Mouse (Mus musculus): Measurements from ENCODE around the gene Gm8369.
"Not testable (repeated sequence)": the region's sequence is repeated elsewhere in the genome, so short reads cannot be mapped to it uniquely, and the experiment has no call there.

Gm8369 gene

GRCm38 (mm10) chr19:11516845-11517244 is 31.1 kb downstream of the Gm8369 start:
- no peak for DNase-seq

DNA sequence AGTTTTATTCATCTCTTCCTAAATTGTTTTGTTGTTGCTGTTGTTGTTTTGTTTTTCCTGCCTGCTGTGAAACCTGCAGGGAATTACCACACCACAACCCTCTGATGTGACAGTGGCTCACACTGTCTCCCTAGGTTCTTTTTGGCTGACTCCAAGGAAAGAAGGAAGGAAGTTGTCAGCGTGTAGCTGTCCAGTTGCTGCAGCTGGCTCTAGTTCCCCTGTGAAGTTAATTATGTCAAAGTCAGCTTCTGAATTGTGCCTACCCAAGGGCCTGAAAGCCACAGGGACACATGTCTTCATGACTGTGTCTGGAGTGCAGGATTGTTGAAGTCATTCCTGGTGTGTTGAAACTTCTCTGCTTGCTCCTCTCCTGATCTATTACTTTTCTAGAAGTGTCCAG is 31.6 kb downstream of the Gm8369 start:
- not testable (repeated sequence) for DNase-seq

DNA sequence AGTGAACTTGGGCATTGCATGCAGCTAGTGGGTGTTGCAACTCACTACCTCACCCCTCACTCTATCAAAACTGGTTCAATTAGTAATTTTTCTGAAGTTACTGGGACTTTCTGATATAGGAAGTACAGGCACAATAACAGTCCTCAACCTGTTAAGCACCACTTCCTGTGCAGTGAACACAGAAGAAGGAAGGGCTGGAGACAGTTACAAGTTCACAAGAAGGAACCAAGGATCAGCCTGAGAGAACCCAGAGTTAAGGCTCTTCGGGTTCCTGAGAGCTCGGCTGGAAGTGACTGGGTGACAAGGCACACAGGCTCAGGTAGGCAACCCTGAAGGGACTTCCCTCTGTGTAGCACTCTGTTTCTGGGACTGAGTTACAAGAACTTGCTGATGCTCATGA is 32.6 kb downstream of the Gm8369 start:
- DNase-seq: not testable (repeated sequence)

DNA sequence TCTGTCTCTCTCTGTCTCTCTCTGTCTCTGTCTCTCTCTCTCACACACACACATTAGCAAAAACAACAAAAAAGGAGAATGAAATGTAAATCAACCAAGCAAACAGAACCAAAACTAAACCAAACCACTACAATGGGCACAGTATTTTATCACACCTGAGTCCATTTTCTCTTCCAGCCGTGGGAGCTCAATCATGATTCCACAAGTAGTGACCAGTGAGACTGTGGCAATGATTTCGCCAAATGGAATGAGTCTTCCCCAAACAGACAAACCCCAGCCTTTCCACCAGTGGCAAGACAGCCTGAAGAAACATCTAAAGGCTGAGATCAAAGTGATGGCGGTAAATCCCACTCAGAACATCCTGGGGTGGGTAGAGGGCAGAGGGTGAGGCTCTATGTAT is 34.4 kb downstream of the Gm8369 start:
- no peak for DNase-seq

GRCm38 (mm10) chr19:11533421-11533820 is 47.7 kb downstream of the Gm8369 start:
- DNase-seq: no peak

GRCm38 (mm10) chr19:11533888-11534445 is 48.2 kb downstream of the Gm8369 start:
- DNase-seq: no peak

DNA sequence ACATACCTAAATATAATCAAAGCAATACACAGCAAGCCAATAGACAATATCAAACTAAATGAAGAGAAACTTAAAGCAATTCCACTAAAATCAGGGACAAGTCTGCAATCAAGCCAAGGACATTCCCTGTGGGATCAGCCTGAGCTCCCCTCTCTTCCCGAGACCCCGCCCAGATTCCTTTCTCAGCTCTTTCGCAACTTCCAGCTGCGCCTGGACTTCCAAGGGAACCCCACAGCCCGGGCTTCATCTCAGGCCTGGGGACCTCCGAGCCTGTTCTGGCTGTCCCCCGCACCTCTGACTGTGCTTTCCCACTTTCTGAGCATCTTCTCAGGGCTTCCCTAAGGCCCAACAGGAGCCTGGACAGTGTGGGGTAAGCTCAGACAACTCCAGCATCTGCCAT is 50.9 kb downstream of the Gm8369 start, which contains the start of gene Ms4a4d:
Gene Ms4a4d (plus strand): TSS at position 209 of the 400 bp plus-strand sequence.
- DNase-seq: no peak

GRCm38 (mm10) chr19:11537336-11537735 is 51.6 kb downstream of the Gm8369 start:
- DNase-seq: no peak

GRCm38 (mm10) chr19:11540166-11540821 is 54.6 kb downstream of the Gm8369 start:
- not testable (repeated sequence) for DNase-seq

GRCm38 (mm10) chr19:11544383-11544782 is 58.6 kb downstream of the Gm8369 start:
- DNase-seq: not testable (repeated sequence)

DNA sequence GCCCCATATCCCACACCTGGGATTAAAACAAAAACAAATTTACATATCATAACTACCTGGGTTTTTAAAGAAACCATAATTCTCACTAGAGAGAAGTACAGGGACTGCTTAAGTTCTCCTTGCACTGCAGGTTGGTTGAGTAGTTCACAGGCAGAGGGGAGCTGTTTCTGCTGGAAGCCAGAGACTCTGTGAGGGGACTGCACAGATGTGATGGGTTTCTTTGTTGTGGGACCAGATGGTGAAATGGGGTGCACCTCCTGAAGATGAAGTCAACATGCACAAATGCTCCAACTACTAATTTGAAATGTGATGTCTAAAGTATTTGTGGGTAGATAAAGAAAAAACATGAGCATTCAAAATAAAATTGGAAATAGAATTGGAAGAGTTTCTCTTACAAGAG is 62.2 kb downstream of the Gm8369 start:
- DNase-seq: no peak

DNA sequence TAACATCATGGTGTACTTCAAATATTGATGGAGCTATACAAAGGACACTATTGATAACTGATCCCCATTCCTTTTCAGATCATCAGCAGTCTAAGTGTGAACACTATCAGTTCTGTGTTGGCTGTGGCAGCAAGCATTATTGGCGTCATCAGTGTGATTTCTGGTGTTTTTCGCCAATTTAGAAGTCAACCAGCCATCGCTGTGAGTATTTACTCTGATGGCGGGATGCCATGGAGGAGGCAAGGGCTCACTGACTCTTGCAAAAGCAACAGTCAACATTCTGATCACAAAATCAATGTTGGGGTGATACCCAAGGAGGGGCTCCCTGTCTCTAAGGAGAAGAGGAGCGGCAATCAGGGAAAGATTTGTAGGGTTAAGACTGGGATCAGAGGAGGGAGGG is 69.0 kb downstream of the Gm8369 start:
- no peak for DNase-seq

GRCm38 (mm10) chr19:11559560-11559959 is 73.8 kb downstream of the Gm8369 start:
- DNase-seq: not testable (repeated sequence)
